ENCODE assay signal across 12 mouse cellular contexts in genomic region chr12:56519738-56520191, GRCm38 (mm10). TPM values are rescaled to one million over a fixed set of nuclear protein-coding genes. Genes with fewer than 3 reads are reported as not detected.
DNase-seq lines count a peak whose midpoint lies in the region; ATAC-seq and TF ChIP-seq lines count a peak whose summit lies in the region.
"Had no signal": no experiment of that assay in that cellular context is flagged by ENCODE, and none has a peak within 500 bp of the region (broad histone marks: within the 10 kb centered on the region; RNA-seq: fewer than 3 reads in every experiment).

No protein-coding gene starts in this region.

- H3K9me3 ChIP-seq in intestine, embryonic 14.5 days (ENCODE audit: control insufficient read depth, low read length): no peaks in the 10 kb centered on the region
- H3K9me3 ChIP-seq in intestine, embryonic 16.5 days (ENCODE audit: control insufficient read depth, low read length): no peaks in the 10 kb centered on the region; the same call in 1 of the 2 replicates
- H3K9me3 ChIP-seq in forebrain, embryonic 15.5 days: no peaks in the 10 kb centered on the region
- H3K9me3 ChIP-seq in lung, embryonic 16.5 days (ENCODE audit: control insufficient read depth, low read length): no peaks in the 10 kb centered on the region
- H3K9me3 ChIP-seq: G1E; liver, embryonic 15.5 days; neural tube, embryonic 13.5 days had no signal

- under 1% methylated on average over 30 of the region's 30 CpGs for WGBS in intestine, embryonic 14.5 days
- WGBS in intestine, embryonic 16.5 days: 1% methylated on average over 30 of the region's 30 CpGs
- 1% methylated on average over 30 of the region's 30 CpGs for WGBS in forebrain, embryonic 15.5 days
- WGBS in lung, embryonic 16.5 days: under 1% methylated on average over 30 of the region's 30 CpGs

- H3K27ac ChIP-seq in intestine, embryonic 14.5 days (ENCODE audit: low read depth): no peak overlapping the region
- no peak overlapping the region for H3K27ac ChIP-seq in intestine, embryonic 16.5 days (ENCODE audit: low read length)
- H3K27ac ChIP-seq in forebrain, embryonic 15.5 days (replicated peaks): peak overlapping the region; percentile 24; the same call in 1 of the 2 replicates
- H3K27ac ChIP-seq in lung, embryonic 16.5 days (ENCODE audit: low read length): peak overlapping the region; percentile 79
- no peak overlapping the region for H3K27ac ChIP-seq in left cerebral cortex, adult 2 months
- H3K27ac ChIP-seq: liver, embryonic 15.5 days; neural tube, embryonic 13.5 days had no signal

- no peaks in the 10 kb centered on the region for H3K36me3 ChIP-seq in intestine, embryonic 14.5 days (ENCODE audit: control insufficient read depth, insufficient read depth, low read length)
- no peaks in the 10 kb centered on the region for H3K36me3 ChIP-seq in intestine, embryonic 16.5 days (ENCODE audit: control insufficient read depth, insufficient read depth, low read length)
- H3K36me3 ChIP-seq in forebrain, embryonic 15.5 days: no peaks in the 10 kb centered on the region
- no peaks in the 10 kb centered on the region for H3K36me3 ChIP-seq in lung, embryonic 16.5 days (ENCODE audit: control insufficient read depth, insufficient read depth, low read length)
- H3K36me3 ChIP-seq: G1E; liver, embryonic 15.5 days; neural tube, embryonic 13.5 days had no signal

- no peaks in the 10 kb centered on the region for H3K4me1 ChIP-seq in intestine, embryonic 14.5 days (replicated peaks; ENCODE audit: control insufficient read depth, insufficient read depth, low read length)
- H3K4me1 ChIP-seq in intestine, embryonic 16.5 days (ENCODE audit: control insufficient read depth, insufficient read depth, low read length): no peaks in the 10 kb centered on the region
- peaks cover 7% of the 10 kb centered on the region; the same call in 1 of the 2 replicates for H3K4me1 ChIP-seq in forebrain, embryonic 15.5 days
- H3K4me1 ChIP-seq in lung, embryonic 16.5 days (replicated peaks; ENCODE audit: control insufficient read depth, insufficient read depth, low read length): no peaks in the 10 kb centered on the region
- H3K4me1 ChIP-seq: liver, embryonic 15.5 days had no signal

- no peak overlapping the region for H3K4me3 ChIP-seq in intestine, embryonic 14.5 days (ENCODE audit: low read depth, low read length)
- H3K4me3 ChIP-seq in intestine, embryonic 16.5 days (ENCODE audit: low read length): no peak overlapping the region
- H3K4me3 ChIP-seq in forebrain, embryonic 15.5 days: peak overlapping the region; percentile 14
- peak overlapping the region; percentile 42 for H3K4me3 ChIP-seq in lung, embryonic 16.5 days (ENCODE audit: low read length)
- H3K4me3 ChIP-seq in left cerebral cortex, adult 2 months: no peak overlapping the region
- H3K4me3 ChIP-seq: liver, embryonic 15.5 days; neural tube, embryonic 13.5 days had no signal

- intact Hi-C loops in left cerebral cortex, adult 2 months (cut with DNase I): no loop called here

- ATAC-seq in intestine, embryonic 14.5 days (replicated peaks; ENCODE audit: low FRiP score, low TSS enrichment, low read depth): 0 out of 2 replicates have a peak, but pooled peaks have one; percentile 23
- no peak for ATAC-seq in intestine, embryonic 16.5 days
- 0 out of 2 replicates have a peak, but pooled peaks have one; percentile 39 for ATAC-seq in common myeloid progenitor, adult 5-6 weeks (replicated peaks; ENCODE audit: low read depth, poor library complexity, severe bottlenecking)
- ATAC-seq in forebrain, embryonic 15.5 days (replicated peaks): peak; percentile 53; the same call in 1 of the 2 replicates
- ATAC-seq in lung, embryonic 16.5 days (ENCODE audit: low read depth): peak; percentile 20
- no peak for ATAC-seq in activated CD4-positive, CD25-positive, alpha-beta regulatory T cell, adult 4 months

- H3K27me3 ChIP-seq in intestine, embryonic 14.5 days (replicated peaks; ENCODE audit: control insufficient read depth, insufficient read depth, low read length): peaks cover 79% of the 10 kb centered on the region
- peaks cover 67% of the 10 kb centered on the region for H3K27me3 ChIP-seq in intestine, embryonic 16.5 days (replicated peaks; ENCODE audit: control insufficient read depth, insufficient read depth, low read length)
- peaks cover 85% of the 10 kb centered on the region for H3K27me3 ChIP-seq in forebrain, embryonic 15.5 days
- H3K27me3 ChIP-seq in lung, embryonic 16.5 days (ENCODE audit: control insufficient read depth, insufficient read depth, low read depth, low read length): peaks cover 48% of the 10 kb centered on the region

- DNase-seq in intestine, embryonic 14.5 days (ENCODE audit: low spot score): no peak
- DNase-seq in adrenal gland, postnatal 10 days: no peak
- DNase-seq in left cerebral cortex, adult 2 months (ENCODE audit: extremely low spot score in 1 of 2, low spot score in 2 of 2): no peak

- TF ChIP-seq CTCF in left cerebral cortex, adult 2 months (IDR thresholded peaks at IDR 0.05): no peak

- H3K9ac ChIP-seq in intestine, embryonic 14.5 days (ENCODE audit: low read length): no peak overlapping the region
- H3K9ac ChIP-seq in intestine, embryonic 16.5 days (ENCODE audit: low read depth, low read length): no peak overlapping the region
- no peak overlapping the region for H3K9ac ChIP-seq in forebrain, embryonic 15.5 days (replicated peaks)
- H3K9ac ChIP-seq in lung, embryonic 16.5 days (ENCODE audit: low read length): peak overlapping the region; percentile 73
- H3K9ac ChIP-seq: liver, embryonic 15.5 days; neural tube, embryonic 13.5 days had no signal

- no peak overlapping the region for H3K4me2 ChIP-seq in intestine, embryonic 14.5 days (ENCODE audit: low read length)
- H3K4me2 ChIP-seq in intestine, embryonic 16.5 days (ENCODE audit: low read depth, low read length): no peak overlapping the region
- peak overlapping the region; percentile 17 for H3K4me2 ChIP-seq in forebrain, embryonic 15.5 days (replicated peaks)
- H3K4me2 ChIP-seq in lung, embryonic 16.5 days (ENCODE audit: low read depth, low read length): peak overlapping the region; percentile 50
- H3K4me2 ChIP-seq: liver, embryonic 15.5 days; neural tube, embryonic 13.5 days had no signal

RNA-seq across cellular contexts. Expression of gene Nkx2-1, which starts 16.9 kb away (rescaled TPM):
- not detected in 2 replicates for polyA plus RNA-seq in intestine, embryonic 14.5 days (2014; fragmentation: Nextera tagmentation; extraction: Ambion mirVana)
- polyA plus RNA-seq in intestine, embryonic 16.5 days (2015; fragmentation: Nextera tagmentation; extraction: Ambion mirVana): not detected in 2 replicates
- total RNA-seq in common myeloid progenitor, adult 5-6 weeks (2017): not detected in 2 replicates
- 8.2 and 11.0 TPM in 2 replicates for polyA plus RNA-seq in forebrain, embryonic 15.5 days (2015; fragmentation: Nextera tagmentation; extraction: Ambion mirVana)
- 74.8 and 91.7 TPM in 2 replicates for polyA plus RNA-seq in lung, embryonic 16.5 days (2015; fragmentation: Nextera tagmentation; extraction: Ambion mirVana)
- total RNA-seq in adrenal gland, postnatal 10 days (2021): not detected
- under 1 TPM; 0.29 to 0.79 TPM for total RNA-seq in left cerebral cortex, adult 2 months (2021)
- not detected for polyA plus RNA-seq in activated CD4-positive, CD25-positive, alpha-beta regulatory T cell, adult 4 months (2017; shearing (Covaris generic))
- polyA plus RNA-seq: G1E; gonadal fat pad, adult 2 months; liver, embryonic 15.5 days had no signal

Comparison
In these comparisons a context has a peak if more than half of its experiments do, and no peak if none do; other contexts are left out.
1. ATAC-seq: peak in intestine, embryonic 14.5 days (single experiment), common myeloid progenitor, adult 5-6 weeks (single experiment), forebrain, embryonic 15.5 days (single experiment) and lung, embryonic 16.5 days (single experiment); none in intestine, embryonic 16.5 days (single experiment) and activated CD4-positive, CD25-positive, alpha-beta regulatory T cell, adult 4 months (single experiment).
2. H3K27ac ChIP-seq: peak in forebrain, embryonic 15.5 days (single experiment) and lung, embryonic 16.5 days (single experiment); none in intestine, embryonic 14.5 days (single experiment), intestine, embryonic 16.5 days (single experiment) and left cerebral cortex, adult 2 months (single experiment).
3. H3K4me2 ChIP-seq: peak in forebrain, embryonic 15.5 days (single experiment) and lung, embryonic 16.5 days (single experiment); none in intestine, embryonic 14.5 days (single experiment) and intestine, embryonic 16.5 days (single experiment).
4. H3K4me3 ChIP-seq: peak in forebrain, embryonic 15.5 days (single experiment) and lung, embryonic 16.5 days (single experiment); none in intestine, embryonic 14.5 days (single experiment), intestine, embryonic 16.5 days (single experiment) and left cerebral cortex, adult 2 months (single experiment).